Mouse (Mus musculus) midbrain, embryonic 13.5 days (tissue): ENCODE data around the gene 0610009B22Rik. TPM values are rescaled to one million over a fixed set of nuclear protein-coding genes. Genes with fewer than 3 reads are reported as not detected.
"Not testable (repeated sequence)": the region's sequence is repeated elsewhere in the genome, so short reads cannot be mapped to it uniquely, and the experiment has no call there.

ENCODE experiments used
- ATAC-seq: fragments of 200-750 bp; cut with Nextera tagmentation; 2 replicates; pipeline ENCODE4 v1.8.0; 2017; ENCODE audit warnings: mild to moderate bottlenecking, moderate TSS enrichment, moderate library complexity
- H3K27ac ChIP-seq: fragments of 300-500 bp; sonication (generic); 2 replicates; pipeline ENCODE4 v1.5.1; 2015; ENCODE audit warnings: inconsistent platforms, mild to moderate bottlenecking, moderate library complexity
- H3K27me3 ChIP-seq: fragments of 300-500 bp; sonication (generic); 2 replicates; pipeline ENCODE4 v1.6.1; 2015; ENCODE audit warnings: mild to moderate bottlenecking, inconsistent platforms
- H3K36me3 ChIP-seq: fragments of 300-500 bp; sonication (generic); 2 replicates; pipeline ENCODE4 v1.6.1; 2015; ENCODE audit warnings: mild to moderate bottlenecking, inconsistent platforms
- H3K4me1 ChIP-seq: fragments of 300-500 bp; sonication (generic); replicated peaks from 2 replicates; pipeline ENCODE4 v1.6.1; 2015; ENCODE audit warnings: inconsistent platforms
- H3K4me2 ChIP-seq: fragments of 300-500 bp; sonication (generic); replicated peaks from 2 replicates; pipeline ENCODE4 v1.6.1; 2015; ENCODE audit warnings: moderate library complexity, mild to moderate bottlenecking, inconsistent platforms
- H3K4me3 ChIP-seq: fragments of 300-500 bp; sonication (generic); replicated peaks from 2 replicates; pipeline ENCODE4 v1.5.1; 2015; ENCODE audit warnings: mild to moderate bottlenecking, inconsistent platforms
- H3K9ac ChIP-seq: fragments of 300-500 bp; sonication (generic); replicated peaks from 2 replicates; pipeline ENCODE4 v1.6.1; 2015; ENCODE audit warnings: mild to moderate bottlenecking, inconsistent platforms
- H3K9me3 ChIP-seq: fragments of 300-500 bp; sonication (generic); 2 replicates; pipeline ENCODE4 v1.6.1; 2016; ENCODE audit warnings: mild to moderate bottlenecking, inconsistent platforms
- WGBS: fragments of 180-500 bp; shearing (Covaris S2); methylation state at CpG from one replicate; pipeline ENCODE4 v1.1.7; 2015; 5-methylcytosine and 5-hydroxymethylcytosine counted together
- polyA plus RNA-seq: library from polyadenylated mRNA; unstranded; fragments of >200 nt; fragmentation: Nextera tagmentation; extraction: Ambion mirVana; gene quantifications from 2 replicates; pipeline ENCODE4 v1.2.1, GENCODE M21; 2015

Gene 0610009B22Rik
- polyA plus RNA-seq, 1 experiment from 2014 or later: 115 TPM

DNA sequence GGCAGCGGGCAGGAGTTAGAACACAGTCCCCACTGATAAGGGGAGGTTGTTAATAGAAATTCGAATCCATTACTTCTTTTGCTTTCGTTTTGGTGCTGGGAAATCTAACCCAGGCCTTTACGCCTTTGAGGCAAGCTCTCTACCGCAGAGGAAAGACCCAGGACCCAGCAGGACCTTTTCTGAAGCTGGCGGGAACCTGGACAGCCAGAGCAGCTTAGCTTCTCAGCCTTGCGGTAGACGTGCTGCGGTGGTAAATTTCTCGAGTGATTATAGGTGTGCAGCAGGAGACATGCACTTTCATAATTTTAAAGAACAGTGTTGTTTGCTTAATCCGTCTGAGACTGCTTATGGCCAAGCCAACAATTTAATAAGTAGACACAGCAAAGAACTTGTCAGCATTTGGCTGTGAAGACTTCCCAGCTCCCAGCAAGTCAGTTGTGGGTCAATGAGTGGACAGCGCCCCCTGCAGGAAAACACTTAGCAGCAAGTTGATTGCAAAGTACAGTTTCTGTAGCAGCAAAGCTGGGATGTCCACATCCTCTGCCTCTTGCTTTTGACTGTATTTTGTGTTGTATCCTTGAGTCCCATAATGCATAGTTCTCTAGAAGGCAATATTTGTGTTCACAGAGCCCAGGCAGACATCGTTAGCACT is 7.2 kb downstream of the 0610009B22Rik start:
- H3K9ac ChIP-seq: no peak overlapping the region
- H3K27me3 ChIP-seq: no peaks in the 10 kb centered on the region
- H3K9me3 ChIP-seq: no peaks in the 10 kb centered on the region
- ATAC-seq: no peak
- H3K27ac ChIP-seq: no peak overlapping the region
- no peak overlapping the region for H3K4me2 ChIP-seq
- H3K36me3 ChIP-seq: peaks cover 11% of the 10 kb centered on the region; the same call in 1 of the 2 replicates
- no peaks in the 10 kb centered on the region; the same call in 1 of the 2 replicates for H3K4me1 ChIP-seq
- no peak overlapping the region for H3K4me3 ChIP-seq
- WGBS: 34% methylated on average over 13 of the region's 13 CpGs

DNA sequence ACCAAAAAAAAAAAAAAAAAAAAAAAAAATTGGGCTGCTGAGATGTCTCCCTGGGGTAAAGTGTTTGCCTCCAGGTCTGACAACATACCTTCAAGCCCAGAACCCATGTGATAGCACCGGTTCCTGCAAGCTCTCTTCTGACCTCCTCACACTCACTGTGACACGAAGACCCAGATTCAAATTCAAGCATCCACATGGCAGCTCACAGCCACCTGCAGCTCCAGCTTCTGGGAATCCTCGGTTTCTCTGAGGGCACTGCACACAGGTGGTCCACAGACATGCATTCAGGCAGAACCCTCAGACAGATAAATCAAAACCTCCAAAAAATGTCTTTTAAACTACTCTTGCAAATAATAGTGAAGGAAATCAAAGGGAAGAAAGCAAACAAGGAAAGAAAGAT is 9.2 kb downstream of the 0610009B22Rik start:
- ATAC-seq: no peak
- WGBS: 66% methylated on average over 3 of the region's 3 CpGs

GRCm38 (mm10) chr11:51677737-51678418 is 10.8 kb downstream of the 0610009B22Rik start:
- Histone ChIP-seq H3K9ac (no peak overlapping the region), H3K27ac (no peak overlapping the region), H3K27me3 (no peaks in the 10 kb centered on the region), H3K4me2 (no peak overlapping the region), H3K4me1 (no peaks in the 10 kb centered on the region), H3K4me3 (no peak overlapping the region), H3K9me3 (no peaks in the 10 kb centered on the region), H3K36me3 (no peaks in the 10 kb centered on the region)
- 71% methylated on average over 6 of the region's 6 CpGs for WGBS
- no peak for ATAC-seq

More for the DNA sequence above, 9.2 kb downstream of the 0610009B22Rik start:
- no peaks in the 10 kb centered on the region for H3K36me3 ChIP-seq
- no peak overlapping the region for H3K27ac ChIP-seq
- no peak overlapping the region for H3K4me2 ChIP-seq
- no peak overlapping the region for H3K4me3 ChIP-seq
- H3K4me1 ChIP-seq: no peaks in the 10 kb centered on the region
- H3K9ac ChIP-seq: no peak overlapping the region
- H3K9me3 ChIP-seq: no peaks in the 10 kb centered on the region
- no peaks in the 10 kb centered on the region for H3K27me3 ChIP-seq

DNA sequence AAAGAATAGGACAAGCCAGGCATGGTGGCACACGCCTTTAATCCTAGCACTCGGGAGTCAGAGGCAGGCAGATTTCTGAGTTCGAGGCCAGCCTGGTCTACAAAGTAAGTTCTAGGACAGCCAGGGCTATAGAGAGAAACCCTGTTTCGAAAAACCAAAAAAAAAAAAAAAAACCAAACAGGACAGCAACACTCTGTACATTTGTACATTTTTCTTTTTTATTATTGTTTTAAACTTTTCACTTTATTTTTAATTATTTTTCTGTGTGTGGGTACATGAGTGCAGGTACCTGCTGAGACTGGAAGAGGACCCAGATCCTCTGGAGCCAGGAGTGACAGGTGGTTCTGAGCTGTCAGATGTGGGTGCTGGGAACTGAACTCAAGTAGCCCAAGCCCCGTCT is 13.3 kb downstream of the 0610009B22Rik start:
- 84% methylated on average over 5 of the region's 5 CpGs for WGBS
- H3K4me1 ChIP-seq: no peaks in the 10 kb centered on the region
- no peaks in the 10 kb centered on the region for H3K27me3 ChIP-seq
- H3K9me3 ChIP-seq: no peaks in the 10 kb centered on the region
- H3K36me3 ChIP-seq: no peaks in the 10 kb centered on the region
- no peak overlapping the region for H3K4me3 ChIP-seq
- ATAC-seq: no peak
- H3K4me2 ChIP-seq: no peak overlapping the region
- H3K9ac ChIP-seq: no peak overlapping the region
- no peak overlapping the region for H3K27ac ChIP-seq

DNA sequence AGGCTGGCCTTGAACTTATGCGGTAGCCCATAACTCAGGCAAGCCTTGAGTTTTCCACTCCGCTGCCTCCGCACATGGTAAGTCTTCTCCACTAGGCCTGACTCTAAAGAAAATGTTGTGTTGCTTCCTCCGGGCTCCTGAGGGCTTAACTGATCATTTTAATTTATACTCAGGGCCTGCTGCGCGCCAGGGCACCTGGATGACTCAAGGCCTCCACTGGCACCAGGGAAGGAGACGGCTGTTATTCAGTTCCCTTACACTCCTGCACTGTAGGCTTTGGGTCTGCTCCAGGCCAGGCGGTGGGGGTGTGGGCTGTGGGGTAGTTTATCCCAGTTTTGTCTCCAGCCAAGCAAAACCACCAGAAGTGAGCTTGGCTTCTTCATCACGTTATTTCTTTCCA is 15.4 kb downstream of the 0610009B22Rik start:
- Histone ChIP-seq H3K4me1 (no peaks in the 10 kb centered on the region), H3K27ac (no peak overlapping the region), H3K4me2 (no peak overlapping the region), H3K9ac (no peak overlapping the region), H3K36me3 (no peaks in the 10 kb centered on the region), H3K4me3 (no peak overlapping the region), H3K27me3 (no peaks in the 10 kb centered on the region), H3K9me3 (no peaks in the 10 kb centered on the region)
- no peak for ATAC-seq
- WGBS: 84% methylated on average over 9 of the region's 9 CpGs

GRCm38 (mm10) chr11:51671376-51671775 is 17.3 kb downstream of the 0610009B22Rik start:
- WGBS: 75% methylated on average over 2 of the region's 2 CpGs
- H3K9me3 ChIP-seq: no peaks in the 10 kb centered on the region
- no peak overlapping the region for H3K27ac ChIP-seq
- no peaks in the 10 kb centered on the region for H3K27me3 ChIP-seq
- no peak overlapping the region for H3K4me3 ChIP-seq
- H3K4me1 ChIP-seq: no peaks in the 10 kb centered on the region
- no peak for ATAC-seq
- no peak overlapping the region for H3K9ac ChIP-seq
- no peak overlapping the region for H3K4me2 ChIP-seq
- no peaks in the 10 kb centered on the region for H3K36me3 ChIP-seq

DNA sequence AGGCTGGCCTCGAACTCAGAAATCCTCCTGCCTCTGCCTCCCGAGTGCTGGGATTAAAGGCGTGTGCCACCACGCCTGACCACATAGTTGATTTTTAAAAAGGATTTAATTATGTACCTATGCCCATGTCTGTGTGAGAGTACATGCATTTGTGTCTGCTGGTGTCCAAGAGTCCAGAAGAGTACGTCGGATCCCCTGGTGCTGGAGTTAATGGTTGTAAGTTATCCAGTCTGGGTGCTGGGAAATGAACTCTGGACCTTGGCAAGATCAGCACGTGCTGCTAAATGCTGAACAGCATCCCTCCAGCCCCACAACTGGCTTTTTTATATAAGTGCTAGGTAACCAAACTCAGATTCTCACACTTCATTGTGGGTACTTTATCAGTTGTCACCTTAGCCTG is 17.8 kb downstream of the 0610009B22Rik start:
- no peak overlapping the region for H3K4me2 ChIP-seq
- no peaks in the 10 kb centered on the region for H3K4me1 ChIP-seq
- H3K9ac ChIP-seq: no peak overlapping the region
- no peaks in the 10 kb centered on the region for H3K36me3 ChIP-seq
- no peak overlapping the region for H3K27ac ChIP-seq
- H3K27me3 ChIP-seq: no peaks in the 10 kb centered on the region
- 91% methylated on average over 7 of the region's 7 CpGs for WGBS
- ATAC-seq: no peak
- H3K9me3 ChIP-seq: no peaks in the 10 kb centered on the region
- H3K4me3 ChIP-seq: no peak overlapping the region

GRCm38 (mm10) chr11:51664747-51665146 is 23.9 kb downstream of the 0610009B22Rik start:
- H3K4me3 ChIP-seq, ATAC-seq, H3K4me1 ChIP-seq, H3K4me2 ChIP-seq, H3K9me3 ChIP-seq, H3K27ac ChIP-seq, H3K9ac ChIP-seq, H3K27me3 ChIP-seq, H3K36me3 ChIP-seq: not testable (repeated sequence)
- 94% methylated on average over 7 of the region's 7 CpGs for WGBS

GRCm38 (mm10) chr11:51662632-51663031 is 26.0 kb downstream of the 0610009B22Rik start:
- Histone ChIP-seq H3K4me2 (no peak overlapping the region), H3K27ac (no peak overlapping the region), H3K4me3 (no peak overlapping the region), H3K9me3 (no peaks in the 10 kb centered on the region), H3K4me1 (no peaks in the 10 kb centered on the region), H3K36me3 (no peaks in the 10 kb centered on the region), H3K9ac (no peak overlapping the region), H3K27me3 (no peaks in the 10 kb centered on the region)
- 79% methylated on average over 7 of the region's 7 CpGs for WGBS
- ATAC-seq: no peak

- no peaks in the 10 kb centered on the region for H3K9me3 ChIP-seq
- H3K36me3 ChIP-seq: no peaks in the 10 kb centered on the region
- no peaks in the 10 kb centered on the region for H3K27me3 ChIP-seq
- no peak overlapping the region for H3K9ac ChIP-seq
- no peaks in the 10 kb centered on the region for H3K4me1 ChIP-seq
- H3K4me3 ChIP-seq: no peak overlapping the region
- WGBS: 73% methylated on average over 16 of the region's 16 CpGs
- no peak for ATAC-seq
- no peak overlapping the region for H3K27ac ChIP-seq
- no peak overlapping the region for H3K4me2 ChIP-seq
Measured at GRCm38 (mm10) chr11:51661867-51662365, 26.8 kb downstream of the 0610009B22Rik start.

DNA sequence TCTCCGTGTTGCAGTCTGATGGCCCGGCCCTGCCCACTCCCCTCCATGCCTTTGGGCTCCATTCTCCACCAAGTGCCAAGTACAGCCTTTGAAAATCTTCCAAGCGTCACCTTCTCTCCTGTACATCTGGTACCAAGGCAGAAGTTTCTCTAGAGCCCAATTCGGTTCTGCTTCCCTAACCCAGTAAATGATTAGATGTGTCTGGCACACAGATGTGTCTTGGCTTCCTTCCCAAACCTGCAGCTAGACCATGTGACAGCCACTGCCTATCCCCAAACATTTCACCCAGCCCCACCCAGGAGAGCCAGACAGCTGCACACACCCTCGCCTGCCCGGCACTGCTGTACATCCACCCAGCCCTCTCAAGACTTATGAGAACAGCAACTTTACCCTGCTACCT is 30.0 kb downstream of the 0610009B22Rik start:
- Histone ChIP-seq H3K4me2 (no peak overlapping the region), H3K27me3 (no peaks in the 10 kb centered on the region), H3K4me1 (no peaks in the 10 kb centered on the region), H3K9ac (no peak overlapping the region), H3K27ac (no peak overlapping the region), H3K4me3 (no peak overlapping the region), H3K36me3 (no peaks in the 10 kb centered on the region), H3K9me3 (no peaks in the 10 kb centered on the region)
- ATAC-seq: no peak
- WGBS: 82% methylated on average over 6 of the region's 6 CpGs

GRCm38 (mm10) chr11:51658291-51658690 is 30.4 kb downstream of the 0610009B22Rik start:
- H3K27me3 ChIP-seq: no peaks in the 10 kb centered on the region
- no peak overlapping the region for H3K4me3 ChIP-seq
- no peaks in the 10 kb centered on the region for H3K36me3 ChIP-seq
- H3K9ac ChIP-seq: no peak overlapping the region
- H3K9me3 ChIP-seq: no peaks in the 10 kb centered on the region
- WGBS: 74% methylated on average over 7 of the region's 7 CpGs
- peak overlapping the region; percentile 9; the same call in 1 of the 2 replicates for H3K27ac ChIP-seq
- ATAC-seq: no peak
- no peak overlapping the region for H3K4me2 ChIP-seq
- no peaks in the 10 kb centered on the region for H3K4me1 ChIP-seq
